Mouse (Mus musculus) embryonic fibroblast, embryonic 13.5 days (primary cell): ENCODE data around the gene Agpat2.

Experiments
- CTCF ChIP-seq: IDR thresholded peaks from 2 replicates; pipeline ENCODE4 v1.5.1; 2011; ENCODE audit warnings: mild to moderate bottlenecking, control low read depth, low read length, moderate library complexity, borderline replicate concordance; ENCODE audit not compliant: insufficient read depth
- POLR2A ChIP-seq: IDR thresholded peaks from 2 replicates; pipeline ENCODE4 v1.6.1; 2011; ENCODE audit warnings: low read depth, mild to moderate bottlenecking, control low read depth, low read length, moderate library complexity

GRCm38 (mm10) chr2:26578369-26578768, 25.8 kb downstream of the Agpat2 start:
- TF ChIP-seq CTCF (no peak), POLR2A (no peak)
